In genomic region chr12:80190915-80191314, GRCm38 (mm10) we compare ENCODE assay signal across 27 mouse cellular contexts.
DNase-seq lines count a peak whose midpoint lies in the region; ATAC-seq and TF ChIP-seq lines count a peak whose summit lies in the region.
"Had no signal": no experiment of that assay in that cellular context is flagged by ENCODE, and none has a peak within 500 bp of the region (broad histone marks: within the 10 kb centered on the region; RNA-seq: fewer than 3 reads in every experiment).

No protein-coding gene starts in this region.

- peak overlapping the region; percentile 62 for H3K27ac ChIP-seq in midbrain, embryonic 10.5 days (replicated peaks)
- no peak overlapping the region for H3K27ac ChIP-seq in midbrain, embryonic 11.5 days (ENCODE audit: low read depth, low read length)
- peak overlapping the region; percentile 1; the same call in 1 of the 2 replicates for H3K27ac ChIP-seq in hindbrain, postnatal 0 days
- no peak overlapping the region for H3K27ac ChIP-seq in forebrain, embryonic 12.5 days
- H3K27ac ChIP-seq: embryonic facial prominence, embryonic 15.5 days; kidney, embryonic 15.5 days; limb, embryonic 13.5 days; lung, embryonic 15.5 days; midbrain, embryonic 15.5 days; stomach, embryonic 15.5 days had no signal

- no peak for ATAC-seq in midbrain, embryonic 11.5 days (ENCODE audit: low FRiP score)
- peak; percentile 63 for ATAC-seq in hindbrain, postnatal 0 days
- no peak for ATAC-seq in forebrain, embryonic 12.5 days (ENCODE audit: low FRiP score)
- ATAC-seq: forebrain, embryonic 14.5 days; inflammation-experienced regulatory T-cells, adult 6 months; midbrain, embryonic 15.5 days; Patski had no signal

- no peaks in the 10 kb centered on the region for H3K9me3 ChIP-seq in midbrain, embryonic 10.5 days (replicated peaks)
- H3K9me3 ChIP-seq in midbrain, embryonic 11.5 days (ENCODE audit: control insufficient read depth, low read length): no peaks in the 10 kb centered on the region
- H3K9me3 ChIP-seq in hindbrain, postnatal 0 days (ENCODE audit: low read length): no peaks in the 10 kb centered on the region
- no peaks in the 10 kb centered on the region for H3K9me3 ChIP-seq in forebrain, embryonic 12.5 days
- H3K9me3 ChIP-seq: embryonic facial prominence, embryonic 15.5 days; G1E; kidney, embryonic 15.5 days; limb, embryonic 13.5 days; lung, embryonic 15.5 days; midbrain, embryonic 15.5 days; stomach, embryonic 15.5 days had no signal

- no peak overlapping the region for H3K4me2 ChIP-seq in midbrain, embryonic 11.5 days
- no peak overlapping the region for H3K4me2 ChIP-seq in hindbrain, postnatal 0 days (ENCODE audit: low read depth, low read length)
- no peak overlapping the region for H3K4me2 ChIP-seq in forebrain, embryonic 12.5 days
- H3K4me2 ChIP-seq: embryonic facial prominence, embryonic 15.5 days; heart, embryonic 11.5 days; kidney, embryonic 15.5 days; limb, embryonic 13.5 days; liver, embryonic 11.5 days; lung, embryonic 15.5 days; midbrain, embryonic 15.5 days; stomach, embryonic 15.5 days had no signal

- 0 out of 2 replicates have a peak, but pooled peaks cover 7% of the 10 kb centered on the region for H3K4me1 ChIP-seq in midbrain, embryonic 10.5 days
- no peaks in the 10 kb centered on the region for H3K4me1 ChIP-seq in midbrain, embryonic 11.5 days (ENCODE audit: control insufficient read depth, insufficient read depth, low read length)
- no peaks in the 10 kb centered on the region for H3K4me1 ChIP-seq in hindbrain, postnatal 0 days (ENCODE audit: insufficient read depth, low read length)
- no peaks in the 10 kb centered on the region for H3K4me1 ChIP-seq in forebrain, embryonic 12.5 days
- H3K4me1 ChIP-seq: embryonic facial prominence, embryonic 15.5 days; kidney, embryonic 15.5 days; limb, embryonic 13.5 days; lung, embryonic 15.5 days; midbrain, embryonic 15.5 days; stomach, embryonic 15.5 days had no signal

- WGBS in midbrain, embryonic 10.5 days: 95% methylated on average over 10 of the region's 10 CpGs
- WGBS in midbrain, embryonic 11.5 days: 92% methylated on average over 10 of the region's 10 CpGs
- WGBS in hindbrain, postnatal 0 days: 63% methylated on average over 10 of the region's 10 CpGs
- WGBS in forebrain, embryonic 12.5 days: 91% methylated on average over 10 of the region's 10 CpGs

- TF ChIP-seq POLR2A in brain, embryonic 14.5 days (IDR thresholded peaks at IDR 0.05; ENCODE audit: borderline replicate concordance, extremely low read depth, insufficient read depth, insufficient read length, poor library complexity, severe bottlenecking): no peak

- no peak overlapping the region for H3K9ac ChIP-seq in midbrain, embryonic 11.5 days (ENCODE audit: low read length)
- H3K9ac ChIP-seq in hindbrain, postnatal 0 days (replicated peaks; ENCODE audit: low read length): no peak overlapping the region
- H3K9ac ChIP-seq in forebrain, embryonic 12.5 days: no peak overlapping the region
- H3K9ac ChIP-seq: embryonic facial prominence, embryonic 15.5 days; kidney, embryonic 15.5 days; limb, embryonic 13.5 days; lung, embryonic 15.5 days; midbrain, embryonic 15.5 days; stomach, embryonic 15.5 days had no signal

- no peak for TF ChIP-seq CTCF in brain, embryonic 14.5 days (IDR thresholded peaks at IDR 0.05; ENCODE audit: borderline replicate concordance, extremely low read depth, insufficient read depth, insufficient read length)
- TF ChIP-seq CTCF in hindbrain, postnatal 0 days (IDR thresholded peaks at IDR 0.05; ENCODE audit: low read depth): no peak

- peak; percentile 64 to 70 for DNase-seq in cerebellum, postnatal 10 days
- DNase-seq in cerebellum, adult 9-11 months: no peak
- no peak for DNase-seq in midbrain, embryonic 10.5 days (ENCODE audit: low spot score)
- DNase-seq in midbrain, embryonic 11.5 days (ENCODE audit: low spot score, missing footprints): no peak
- peak; percentile 18 for DNase-seq in brain, embryonic 14.5 days (ENCODE audit: low read depth)
- peak; percentile 70 for DNase-seq in hindbrain, postnatal 0 days (ENCODE audit: low spot score)
- DNase-seq: adrenal gland, postnatal 14 days; cerebellum, adult 11-12 months; gastrocnemius, postnatal 25 days; heart, adult 11 months; heart, postnatal 36 days; kidney, adult 18-20 months; right cerebral cortex, postnatal 14 days had no signal

- no peak overlapping the region for H3K4me3 ChIP-seq in midbrain, embryonic 10.5 days
- no peak overlapping the region for H3K4me3 ChIP-seq in midbrain, embryonic 11.5 days (ENCODE audit: low read depth, low read length)
- no peak overlapping the region for H3K4me3 ChIP-seq in hindbrain, postnatal 0 days (ENCODE audit: low read length)
- H3K4me3 ChIP-seq in forebrain, embryonic 12.5 days (replicated peaks): no peak overlapping the region
- H3K4me3 ChIP-seq: embryonic facial prominence, embryonic 15.5 days; kidney, embryonic 15.5 days; limb, embryonic 13.5 days; lung, embryonic 15.5 days; midbrain, embryonic 15.5 days; stomach, embryonic 15.5 days had no signal

- H3K36me3 ChIP-seq in midbrain, embryonic 10.5 days: peaks cover 83% of the 10 kb centered on the region
- no peaks in the 10 kb centered on the region for H3K36me3 ChIP-seq in midbrain, embryonic 11.5 days (ENCODE audit: control insufficient read depth, insufficient read depth, low read length)
- H3K36me3 ChIP-seq in hindbrain, postnatal 0 days (ENCODE audit: insufficient read depth, low read length): no peaks in the 10 kb centered on the region
- peaks cover 31% of the 10 kb centered on the region for H3K36me3 ChIP-seq in forebrain, embryonic 12.5 days (replicated peaks)
- H3K36me3 ChIP-seq: G1E; midbrain, embryonic 15.5 days had no signal

- no peaks in the 10 kb centered on the region for H3K27me3 ChIP-seq in midbrain, embryonic 10.5 days (ENCODE audit: low read depth, poor library complexity, severe bottlenecking)
- H3K27me3 ChIP-seq in midbrain, embryonic 11.5 days (ENCODE audit: control insufficient read depth, insufficient read depth, low read length): no peaks in the 10 kb centered on the region
- no peaks in the 10 kb centered on the region for H3K27me3 ChIP-seq in hindbrain, postnatal 0 days (ENCODE audit: insufficient read depth, low read length)
- no peaks in the 10 kb centered on the region for H3K27me3 ChIP-seq in forebrain, embryonic 12.5 days
- H3K27me3 ChIP-seq: CH12.LX; embryonic facial prominence, embryonic 15.5 days; kidney, embryonic 15.5 days; limb, embryonic 13.5 days; lung, embryonic 15.5 days; midbrain, embryonic 15.5 days; Patski; stomach, embryonic 15.5 days had no signal

Comparison
In these comparisons a context has a peak if more than half of its experiments do, and no peak if none do; other contexts are left out.
1. DNase-seq: peak in cerebellum, postnatal 10 days (2 of 2), brain, embryonic 14.5 days (single experiment) and hindbrain, postnatal 0 days (single experiment); none in cerebellum, adult 9-11 months (single experiment), midbrain, embryonic 10.5 days (single experiment) and midbrain, embryonic 11.5 days (single experiment).
2. H3K27ac ChIP-seq: peak in midbrain, embryonic 10.5 days (single experiment) and hindbrain, postnatal 0 days (single experiment); none in midbrain, embryonic 11.5 days (single experiment) and forebrain, embryonic 12.5 days (single experiment).